Mouse (Mus musculus): ENCODE results near the gene Gls.

- TF ChIP-seq CTCF (IDR thresholded peaks at IDR 0.05; ENCODE audit: low read depth): no peak
- TF ChIP-seq EP300 (IDR thresholded peaks at IDR 0.05; ENCODE audit: low read depth): no peak
Observed at GRCm38 (mm10) chr1:52258006-52258749, 25.1 kb upstream of the Gls start.

Data from heart, postnatal 0 days (tissue).